Mouse (Mus musculus) CD8-positive naive resting alpha-beta T cell, adult 57 days (primary cell): Measurements from ENCODE around the gene Lingo3. TPM values are rescaled to one million over a fixed set of nuclear protein-coding genes. Genes with fewer than 3 reads are reported as not detected.

Experiments used
- total RNA-seq: library from RNA; stranded (reverse); gene quantifications from one replicate; pipeline ENCODE4 v1.2.4, GENCODE M21; 2023

Lingo3 gene
- not detected for total RNA-seq

DNA sequence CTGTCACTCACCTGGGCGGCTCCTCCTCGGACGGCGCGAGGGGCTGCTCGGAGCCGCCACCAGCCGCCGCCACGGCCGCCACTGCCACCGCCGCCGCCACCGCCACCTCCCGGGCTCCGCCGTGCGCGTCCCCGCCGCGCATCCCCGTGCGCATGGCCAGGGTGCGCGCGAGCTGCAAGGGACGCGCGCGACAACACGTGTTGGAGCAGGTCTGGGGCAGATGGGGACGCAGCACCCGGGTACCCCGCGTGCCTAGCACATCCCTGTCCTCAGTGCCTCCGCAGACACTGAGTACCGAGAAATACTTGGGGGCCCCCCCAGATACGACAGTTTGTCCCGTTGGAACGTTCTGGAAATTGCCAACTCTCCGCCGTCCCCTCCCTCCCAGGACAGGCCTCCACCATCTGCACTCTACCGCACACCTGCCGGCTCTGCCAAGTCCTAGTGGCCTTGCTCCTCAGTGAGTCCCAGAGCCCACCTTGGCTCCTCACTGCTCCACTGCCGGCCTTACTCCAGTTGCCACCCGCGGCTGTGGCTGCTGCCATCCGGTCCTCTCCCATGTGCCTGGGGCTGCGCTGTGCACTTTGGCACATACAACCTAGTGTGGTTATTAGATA is at the start of gene Lingo3:
Gene Lingo3, minus strand, starts transcription at position 109 of the 617 bp plus-strand sequence.

DNA sequence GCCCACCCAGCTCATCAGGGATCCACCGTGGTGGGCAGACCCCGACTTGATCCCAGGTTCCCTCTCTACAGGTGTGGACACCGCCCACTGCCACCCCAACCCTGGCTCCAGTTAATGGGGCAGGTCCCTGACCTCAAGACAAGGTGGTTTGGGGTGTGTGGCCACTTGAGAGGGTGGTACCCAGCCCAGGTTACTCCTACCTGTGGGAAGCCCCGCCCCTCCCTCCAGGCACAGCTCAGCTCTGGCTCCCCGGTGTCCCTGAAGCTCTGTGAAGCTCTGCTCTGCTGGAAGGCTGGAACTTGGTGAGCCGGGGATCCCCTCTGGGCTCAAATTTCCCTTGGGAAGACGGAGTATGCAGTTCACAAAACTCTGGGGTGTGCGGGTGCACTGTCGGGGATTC is 27.7 kb upstream of the Lingo3 start, which contains the start of gene Tmprss9:
Gene Tmprss9, plus strand, starts transcription at position 268 of the 400 bp plus-strand sequence.

DNA sequence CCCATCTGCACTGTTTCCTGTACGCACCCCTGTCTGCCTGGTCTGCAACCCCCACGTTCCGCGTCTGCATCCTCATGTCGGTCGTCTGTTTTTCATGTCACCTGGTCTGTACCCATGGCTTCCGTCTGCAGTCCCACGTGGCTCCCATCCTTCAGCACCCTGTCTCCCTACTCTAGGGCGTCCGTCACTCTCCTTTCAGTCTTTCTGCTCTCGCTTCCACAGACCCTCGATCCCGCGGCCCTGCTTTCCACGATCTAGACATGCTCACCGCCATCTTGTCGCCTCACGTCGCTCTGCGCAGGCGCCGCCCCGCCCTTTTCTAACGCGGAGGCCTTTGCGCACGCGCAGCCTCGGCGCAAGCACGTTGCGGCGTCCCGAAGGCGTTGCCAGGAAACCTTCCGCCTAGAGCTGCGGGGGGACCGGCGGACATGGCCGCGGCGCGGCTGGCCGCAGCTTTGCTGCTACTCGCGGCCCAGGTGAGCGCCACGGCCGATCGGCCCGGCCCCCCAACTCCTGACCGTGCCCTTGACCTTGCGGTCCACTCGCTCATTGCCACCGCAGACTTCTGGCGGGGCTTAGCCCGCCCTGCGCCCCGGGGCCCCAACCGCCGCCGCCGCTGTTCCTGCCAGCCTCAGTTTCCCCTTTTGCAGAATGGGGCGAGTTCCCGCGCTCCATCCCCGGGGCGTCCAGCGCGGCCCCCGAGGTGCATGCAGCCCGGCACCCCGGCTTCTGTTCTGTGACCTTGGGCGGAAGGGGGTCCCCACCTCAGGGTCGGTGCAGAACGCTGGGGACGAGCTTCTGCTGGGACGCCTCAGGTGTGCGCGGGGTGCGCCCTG is 11.3 kb upstream of the Lingo3 start, which contains the start of the genes Lsm7 and Sppl2b:
Gene Lsm7, minus strand, starts transcription at position 297 of the 836 bp plus-strand sequence.
Gene Sppl2b, plus strand, starts transcription at position 363 of the 836 bp plus-strand sequence.

DNA sequence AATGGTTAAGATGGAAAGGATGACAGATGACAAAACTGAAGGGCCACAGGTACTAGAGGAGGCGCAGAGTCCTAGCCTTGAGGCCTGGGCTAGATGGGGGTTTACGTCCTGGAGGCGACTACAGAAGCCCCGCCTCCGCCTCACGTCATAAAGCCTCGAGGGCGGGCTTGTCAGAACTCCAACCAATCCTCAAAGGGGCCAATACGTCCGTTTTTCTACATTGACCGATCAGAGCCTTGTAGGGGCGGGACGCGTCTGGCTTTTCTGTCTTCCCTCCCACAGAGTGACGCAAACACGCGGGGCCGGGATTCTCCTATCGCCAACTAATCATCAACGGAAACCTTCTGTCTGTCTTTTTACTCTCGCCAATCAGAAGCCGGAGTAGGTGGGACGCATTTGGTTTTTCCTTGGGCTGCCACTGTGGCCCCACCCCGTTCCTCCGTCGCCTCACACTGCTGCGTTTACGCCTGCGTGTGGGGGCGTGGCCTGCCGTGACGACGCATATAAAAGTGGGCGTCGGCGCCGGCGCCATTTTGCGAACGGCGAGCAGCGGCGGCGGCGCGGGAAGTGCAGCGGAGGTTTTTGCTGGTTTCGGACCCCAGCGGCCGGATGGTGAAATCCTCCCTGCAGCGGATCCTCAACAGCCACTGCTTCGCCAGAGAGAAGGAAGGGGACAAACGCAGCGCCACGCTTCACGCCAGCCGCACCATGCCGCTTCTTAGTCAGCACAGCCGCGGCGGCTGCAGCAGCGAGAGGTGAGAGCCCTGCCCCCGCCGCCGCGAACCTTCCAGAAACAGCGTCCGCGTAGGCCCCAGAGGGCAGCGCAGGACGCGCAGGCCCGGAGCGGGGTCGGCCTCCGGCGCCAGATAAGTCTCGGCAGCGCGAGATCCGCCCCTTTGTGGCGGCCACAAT is 17.4 kb downstream of the Lingo3 start, which contains the start of gene Oaz1:
Gene Oaz1, plus strand, starts transcription at position 506 of the 912 bp plus-strand sequence.

DNA sequence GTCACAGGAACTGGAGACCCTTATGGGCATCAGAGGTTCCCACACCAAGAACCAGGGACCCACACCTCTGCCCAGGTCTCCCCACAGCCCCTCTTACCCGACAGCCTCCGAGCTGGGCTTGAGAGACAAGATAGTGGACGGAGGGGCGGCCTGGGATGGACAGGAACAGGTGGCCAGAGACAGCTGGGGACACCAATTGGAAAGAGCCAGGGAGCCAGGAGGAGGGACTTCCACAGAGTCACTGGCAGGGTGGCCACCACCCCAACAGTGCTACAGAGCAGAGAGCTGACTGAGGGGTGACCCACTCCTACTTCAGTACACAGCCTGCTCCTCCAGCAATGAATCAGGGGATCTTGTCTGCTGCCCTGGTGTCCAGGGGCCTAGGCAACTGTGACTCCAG is 30.5 kb downstream of the Lingo3 start, which contains the start of gene Jsrp1:
Gene Jsrp1, minus strand, starts transcription at position 133 of the 400 bp plus-strand sequence.

DNA sequence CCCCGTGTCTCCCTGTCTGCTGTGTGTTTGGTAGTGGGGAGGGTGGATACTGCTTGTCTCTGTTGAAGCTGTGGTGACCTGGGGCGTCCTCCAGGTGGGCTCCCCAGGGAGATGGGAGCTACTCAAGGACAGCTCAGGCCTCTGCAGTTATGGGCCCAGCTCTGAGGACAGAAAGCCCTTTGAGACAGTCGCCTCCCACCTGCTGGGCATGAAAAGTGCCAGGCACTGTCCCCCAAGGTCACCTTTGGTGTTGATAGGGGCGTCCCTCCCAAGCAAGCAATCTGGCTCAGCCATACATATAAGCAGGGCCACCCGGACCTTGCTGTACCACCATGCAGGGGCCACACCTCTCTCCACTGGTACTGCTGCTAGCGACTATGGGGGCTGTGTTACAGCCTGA is 38.9 kb downstream of the Lingo3 start, which contains the start of gene Amh:
Gene Amh, plus strand, starts transcription at position 328 of the 400 bp plus-strand sequence.

DNA sequence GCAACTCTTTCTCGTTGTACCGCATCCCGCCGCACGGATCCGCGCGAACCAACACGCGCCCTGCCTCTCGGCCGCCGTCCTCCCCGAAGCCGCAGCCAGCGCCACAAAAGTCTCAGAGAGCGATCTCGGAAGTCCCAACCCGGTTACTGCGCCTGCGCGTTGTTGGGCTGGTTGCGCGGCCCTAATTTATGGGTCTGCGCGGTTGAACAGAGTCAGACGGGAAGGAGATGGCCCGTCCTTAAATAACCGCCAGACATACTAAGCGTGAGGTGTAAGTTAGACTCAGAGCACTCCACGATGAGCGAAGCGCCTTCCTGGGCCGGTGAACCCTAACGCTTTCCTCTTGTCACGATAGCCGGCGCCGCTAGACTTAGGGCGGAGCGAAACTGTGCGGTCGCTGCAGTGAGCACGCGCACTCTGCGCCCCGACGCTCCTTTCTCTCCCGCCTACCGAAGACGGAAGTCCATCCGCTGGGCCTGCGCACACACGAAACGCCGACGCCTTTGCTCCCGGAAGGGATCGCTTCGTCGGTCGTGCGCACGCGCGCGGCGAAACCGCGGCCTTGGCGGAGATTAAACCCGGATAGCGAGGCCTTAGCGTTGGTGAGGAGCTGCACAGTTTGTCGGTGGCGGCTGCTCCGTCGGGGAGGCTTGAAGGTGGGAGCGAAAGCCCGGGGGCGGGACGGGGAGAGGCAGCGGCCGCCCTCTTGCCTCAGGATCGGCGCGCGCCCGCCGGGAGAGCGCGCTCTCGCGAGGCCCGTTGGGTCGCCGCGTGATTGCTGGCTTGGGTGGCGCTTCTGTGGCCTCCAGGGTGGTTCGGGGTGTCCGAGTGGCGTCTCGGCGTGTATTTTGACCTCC is 45.5 kb downstream of the Lingo3 start, which contains the start of the genes Sf3a2 and Plekhj1:
Gene Sf3a2, plus strand, starts transcription at position 49 of the 857 bp plus-strand sequence.
Gene Plekhj1, minus strand, starts transcription at position 477 of the 857 bp plus-strand sequence.

Other genes starting within 250 kb of the Lingo3 start
- 46.9 TPM for gene Scamp4, start 241.2 kb downstream of the Lingo3 start, total RNA-seq
- 6.0 TPM for gene Adat3, start 241.2 kb downstream of the Lingo3 start, total RNA-seq
- gene Gm49322, start 238.0 kb downstream of the Lingo3 start, total RNA-seq: 4.5 TPM
- gene Csnk1g2, start 221.2 kb downstream of the Lingo3 start, total RNA-seq: 209 TPM
- gene Btbd2, start 187.0 kb downstream of the Lingo3 start, total RNA-seq: 20.7 TPM
- gene Mknk2, start 165.9 kb downstream of the Lingo3 start, total RNA-seq: 330 TPM
- gene Mob3a, start 142.1 kb downstream of the Lingo3 start, total RNA-seq: 138 TPM
- 45.1 TPM for gene Izumo4, start 141.9 kb downstream of the Lingo3 start, total RNA-seq
- gene Ap3d1, start 101.8 kb downstream of the Lingo3 start, total RNA-seq: 123 TPM
- 72.9 TPM for gene Dot1l, start 88.8 kb downstream of the Lingo3 start, total RNA-seq
- gene Sf3a2, start 45.8 kb downstream of the Lingo3 start, total RNA-seq: 81.1 TPM
- 141 TPM for gene Plekhj1, start 45.4 kb downstream of the Lingo3 start, total RNA-seq
- gene Amh, start 38.8 kb downstream of the Lingo3 start, total RNA-seq: 1.4 TPM
- not detected for gene Jsrp1, start 30.5 kb downstream of the Lingo3 start, total RNA-seq
- 517 TPM for gene Oaz1, start 17.4 kb downstream of the Lingo3 start, total RNA-seq
- 31.3 TPM for gene Lsm7, start 11.2 kb upstream of the Lingo3 start, total RNA-seq
- 25.5 TPM for gene Sppl2b, start 11.2 kb upstream of the Lingo3 start, total RNA-seq
- gene Tmprss9, start 27.8 kb upstream of the Lingo3 start, total RNA-seq: not detected
- gene Timm13, start 56.9 kb upstream of the Lingo3 start, total RNA-seq: 62.9 TPM
- 12.3 TPM for gene Lmnb2, start 74.2 kb upstream of the Lingo3 start, total RNA-seq
- 20.3 TPM for gene Gadd45b, start 86.0 kb upstream of the Lingo3 start, total RNA-seq
- not detected for gene Gng7, start 170.9 kb upstream of the Lingo3 start, total RNA-seq
- gene Diras1, start 181.6 kb upstream of the Lingo3 start, total RNA-seq: not detected
- 16.8 TPM for gene Slc39a3, start 193.4 kb upstream of the Lingo3 start, total RNA-seq
- gene Sgta, start 216.1 kb upstream of the Lingo3 start, total RNA-seq: 52.5 TPM
- gene Thop1, start 226.0 kb upstream of the Lingo3 start, total RNA-seq: 11.8 TPM